Mouse (Mus musculus) neural tube, embryonic 11.5 days (tissue): Measurements from ENCODE around the gene Mcmbp. TPM values are rescaled to one million over a fixed set of nuclear protein-coding genes. Genes with fewer than 3 reads are reported as not detected.
A peak's percentile ranks its signal among the peaks of the same experiment; 100 is the strongest.

Experiments used
- ATAC-seq: fragments of 200-750 bp; cut with Nextera tagmentation; 2 replicates; pipeline ENCODE4 v1.8.0; 2017; ENCODE audit warnings: moderate number of reproducible peaks, mild to moderate bottlenecking, moderate TSS enrichment, moderate library complexity; ENCODE audit not compliant: insufficient read depth, low FRiP score, low TSS enrichment
- DNase-seq: peaks from one replicate; pipeline ENCODE4 v3.0.0-alpha.2; 2015; ENCODE audit warnings: low spot score
- H3K27ac ChIP-seq: fragments of 300-500 bp; sonication (generic); 2 replicates; pipeline ENCODE4 v1.5.1; 2014; ENCODE audit warnings: low read depth, mild to moderate bottlenecking, low read length
- H3K27me3 ChIP-seq: fragments of 300-500 bp; sonication (generic); 2 replicates; pipeline ENCODE4 v1.6.1; 2014; ENCODE audit warnings: mild to moderate bottlenecking, low read length, mixed read lengths; ENCODE audit not compliant: control insufficient read depth, insufficient read depth
- H3K36me3 ChIP-seq: fragments of 300-500 bp; sonication (generic); 2 replicates; pipeline ENCODE4 v1.6.1; 2014; ENCODE audit warnings: mild to moderate bottlenecking, low read length, moderate library complexity, mixed read lengths; ENCODE audit not compliant: control insufficient read depth, insufficient read depth
- H3K4me1 ChIP-seq: fragments of 300-500 bp; sonication (generic); 2 replicates; pipeline ENCODE4 v1.6.1; 2014; ENCODE audit warnings: low read length, mixed read lengths; ENCODE audit not compliant: control insufficient read depth, insufficient read depth
- H3K4me2 ChIP-seq: fragments of 300-500 bp; sonication (generic); 2 replicates; pipeline ENCODE4 v1.6.1; 2014; ENCODE audit warnings: low read depth, mild to moderate bottlenecking, moderate library complexity
- H3K4me3 ChIP-seq: fragments of 300-500 bp; sonication (generic); 2 replicates; pipeline ENCODE4 v1.5.1; 2014; ENCODE audit warnings: low read depth, low read length
- H3K9ac ChIP-seq: fragments of 300-500 bp; sonication (generic); 2 replicates; pipeline ENCODE4 v1.6.1; 2014; ENCODE audit warnings: mild to moderate bottlenecking, low read length
- H3K9me3 ChIP-seq: fragments of 300-500 bp; sonication (generic); 2 replicates; pipeline ENCODE4 v1.6.1; 2016; ENCODE audit warnings: low read length; ENCODE audit not compliant: control insufficient read depth
- WGBS: fragments of 180-500 bp; shearing (Covaris S2); extraction: QIAGEN DNeasy Blood & Tissue Kit; methylation state at CpG from one replicate; pipeline ENCODE4 v1.1.7; 2014; 5-methylcytosine and 5-hydroxymethylcytosine counted together
- polyA plus RNA-seq: library from polyadenylated mRNA; unstranded; fragments of >200 nt; fragmentation: Nextera tagmentation; extraction: Ambion mirVana; gene quantifications from 2 replicates; pipeline ENCODE4 v1.2.1, GENCODE M21; 2014

Mcmbp gene
- polyA plus RNA-seq, 1 experiment from 2014 or later = 73.0 TPM

- Histone ChIP-seq H3K27me3 (no peaks in the 10 kb centered on the region), H3K9ac (no peak overlapping the region), H3K4me3 (no peak overlapping the region), H3K9me3 (no peaks in the 10 kb centered on the region), H3K4me2 (no peak overlapping the region), H3K4me1 (no peaks in the 10 kb centered on the region), H3K27ac (no peak overlapping the region), H3K36me3 (peaks cover 4% of the 10 kb centered on the region; the same call in 1 of the 2 replicates)
- DNase-seq (no peak), ATAC-seq (no peak)
- 89% methylated on average over 10 of the region's 10 CpGs for WGBS
These were observed 45.4 kb downstream of the Mcmbp start for GRCm38 (mm10) chr7:128694848-128695247.

- H3K27me3 ChIP-seq = no peaks in the 10 kb centered on the region
- H3K4me2 ChIP-seq = no peak overlapping the region
- H3K9me3 ChIP-seq = peaks cover 3% of the 10 kb centered on the region
- DNase-seq = no peak
- no peak overlapping the region for H3K4me3 ChIP-seq
- no peaks in the 10 kb centered on the region for H3K4me1 ChIP-seq
- H3K9ac ChIP-seq = no peak overlapping the region
- ATAC-seq = no peak
- no peak overlapping the region for H3K27ac ChIP-seq
- 93% methylated on average over 7 of the region's 7 CpGs for WGBS
- H3K36me3 ChIP-seq = peaks cover 2% of the 10 kb centered on the region; the same call in 1 of the 2 replicates
These were observed 48.1 kb downstream of the Mcmbp start for GRCm38 (mm10) chr7:128692163-128692562.

GRCm38 (mm10) chr7:128690796-128691195 is 49.5 kb downstream of the Mcmbp start:
- Histone ChIP-seq H3K9ac (no peak overlapping the region), H3K27me3 (no peaks in the 10 kb centered on the region), H3K4me2 (peak overlapping the region; percentile 14), H3K9me3 (peaks cover 3% of the 10 kb centered on the region), H3K27ac (0 out of 2 replicates have a peak overlapping the region, but pooled peaks have one; percentile 5), H3K4me1 (no peaks in the 10 kb centered on the region), H3K36me3 (peaks cover 2% of the 10 kb centered on the region; the same call in 1 of the 2 replicates), H3K4me3 (peak overlapping the region; percentile 9)
- DNase-seq = peak; percentile 52
- WGBS = 39% methylated on average over 7 of the region's 7 CpGs
- ATAC-seq = peak; percentile 45; the same call in 1 of the 2 replicates

GRCm38 (mm10) chr7:128690070-128690469 is 50.2 kb downstream of the Mcmbp start:
- no peak overlapping the region for H3K9ac ChIP-seq
- H3K9me3 ChIP-seq = peaks cover 3% of the 10 kb centered on the region
- ATAC-seq = peak; percentile 57; the same call in 1 of the 2 replicates
- H3K27me3 ChIP-seq = no peaks in the 10 kb centered on the region
- H3K27ac ChIP-seq = no peak overlapping the region
- no peaks in the 10 kb centered on the region for H3K4me1 ChIP-seq
- WGBS = 12% methylated on average over 7 of the region's 7 CpGs
- no peak overlapping the region for H3K4me2 ChIP-seq
- H3K36me3 ChIP-seq = peaks cover 5% of the 10 kb centered on the region
- H3K4me3 ChIP-seq = 0 out of 2 replicates have a peak overlapping the region, but pooled peaks have one; percentile 9
- peak; percentile 89 for DNase-seq

- H3K4me3 ChIP-seq = peak overlapping the region; percentile 38
- H3K4me1 ChIP-seq = no peaks in the 10 kb centered on the region
- WGBS = 68% methylated on average over 8 of the region's 8 CpGs
- H3K36me3 ChIP-seq = peaks cover 5% of the 10 kb centered on the region
- H3K27ac ChIP-seq = no peak overlapping the region
- H3K4me2 ChIP-seq = peak overlapping the region; percentile 50; the same call in 1 of the 2 replicates
- peaks cover 3% of the 10 kb centered on the region for H3K9me3 ChIP-seq
- no peak overlapping the region for H3K9ac ChIP-seq
- no peak for DNase-seq
- no peak for ATAC-seq
- H3K27me3 ChIP-seq = no peaks in the 10 kb centered on the region
These were observed 50.9 kb downstream of the Mcmbp start for GRCm38 (mm10) chr7:128689347-128689746.

GRCm38 (mm10) chr7:128687821-128688564 is 52.3 kb downstream of the Mcmbp start:
- H3K9me3 ChIP-seq = peaks cover 3% of the 10 kb centered on the region
- DNase-seq (peak; percentile 85), ATAC-seq (peak; percentile 75)
- H3K27me3 ChIP-seq = no peaks in the 10 kb centered on the region
- H3K4me1 ChIP-seq = no peaks in the 10 kb centered on the region
- peak overlapping the region; percentile 87 for H3K27ac ChIP-seq
- peaks cover 5% of the 10 kb centered on the region for H3K36me3 ChIP-seq
- H3K9ac ChIP-seq = peak overlapping the region; percentile 65
- 53% methylated on average over 56 of the region's 56 CpGs for WGBS
- peak overlapping the region; percentile 38 for H3K4me3 ChIP-seq
- peak overlapping the region; percentile 50 for H3K4me2 ChIP-seq

- H3K4me3 ChIP-seq = no peak overlapping the region
- no peak for ATAC-seq
- H3K27ac ChIP-seq = no peak overlapping the region
- no peak for DNase-seq
- H3K4me1 ChIP-seq = no peaks in the 10 kb centered on the region
- no peaks in the 10 kb centered on the region for H3K9me3 ChIP-seq
- WGBS = 66% methylated on average over 3 of the region's 3 CpGs
- no peaks in the 10 kb centered on the region; the same call in none of the 2 replicates for H3K36me3 ChIP-seq
- no peaks in the 10 kb centered on the region for H3K27me3 ChIP-seq
- H3K4me2 ChIP-seq = no peak overlapping the region
- H3K9ac ChIP-seq = no peak overlapping the region
These were observed 61.7 kb downstream of the Mcmbp start for GRCm38 (mm10) chr7:128678546-128678945.

GRCm38 (mm10) chr7:128672408-128673010 is 67.8 kb downstream of the Mcmbp start:
- H3K9me3 ChIP-seq = no peaks in the 10 kb centered on the region
- H3K36me3 ChIP-seq = no peaks in the 10 kb centered on the region; the same call in 1 of the 2 replicates
- H3K27me3 ChIP-seq = no peaks in the 10 kb centered on the region
- H3K4me3 ChIP-seq = no peak overlapping the region
- ATAC-seq (peak; percentile 58; the same call in 1 of the 2 replicates), DNase-seq (peak; percentile 63)
- peak overlapping the region; percentile 20; the same call in 1 of the 2 replicates for H3K9ac ChIP-seq
- peak overlapping the region; percentile 26 for H3K4me2 ChIP-seq
- WGBS = 16% methylated on average over 15 of the region's 15 CpGs
- H3K4me1 ChIP-seq = peaks cover 9% of the 10 kb centered on the region; the same call in 1 of the 2 replicates
- H3K27ac ChIP-seq = peak overlapping the region; percentile 68
